Mouse (Mus musculus): Measurements from ENCODE around the gene Fst.

The Fst gene

DNA sequence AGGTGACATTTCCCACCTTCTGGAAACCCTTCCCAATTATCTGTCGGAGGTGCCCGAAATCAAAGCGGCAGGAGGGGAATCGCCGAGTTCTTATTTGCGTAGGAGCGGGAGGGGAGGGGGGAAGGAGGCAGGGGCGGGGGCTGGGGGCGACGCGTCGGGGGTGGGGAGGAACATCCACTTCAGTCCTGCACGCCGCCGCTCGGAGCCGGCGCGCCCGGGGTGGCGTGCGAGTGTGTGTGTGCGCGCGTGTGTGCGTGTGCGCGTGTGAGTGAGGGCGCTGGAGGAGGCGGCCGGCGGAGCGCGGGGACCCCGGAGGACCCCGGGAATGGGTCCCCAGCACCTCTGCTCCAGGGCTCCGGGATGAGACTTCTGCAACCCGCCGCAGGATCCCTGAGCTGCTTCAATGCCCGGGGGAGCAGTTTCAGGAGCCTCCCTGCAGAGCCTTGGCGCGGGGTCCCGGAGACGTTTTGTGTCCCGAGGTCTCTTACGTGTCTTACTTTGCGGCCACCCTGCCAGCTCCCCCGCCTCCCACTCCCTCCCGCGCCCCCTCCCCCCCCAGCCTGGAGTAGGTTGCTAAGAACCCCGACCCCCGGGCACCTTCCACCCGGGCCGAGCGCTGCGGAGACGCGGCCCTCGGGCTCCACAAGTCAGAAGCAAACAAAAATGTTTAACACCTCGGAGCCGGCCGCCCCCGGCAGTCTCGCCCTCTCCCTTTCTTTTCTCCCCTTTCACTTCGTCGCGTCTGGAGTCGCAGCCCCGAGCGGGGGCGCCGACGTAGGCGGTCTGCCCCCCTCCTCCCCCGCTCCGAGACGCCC, at the start of gene Fst:
TSS of gene Fst (minus strand) at position 66 of the 815 bp plus-strand sequence.
- DNase-seq: no peak

- no peak for DNase-seq
Measured at GRCm38 (mm10) chr13:114493826-114494225, 35.1 kb upstream of the Fst start.

GRCm38 (mm10) chr13:114488178-114488577, 29.4 kb upstream of the Fst start:
- DNase-seq: no peak

DNA sequence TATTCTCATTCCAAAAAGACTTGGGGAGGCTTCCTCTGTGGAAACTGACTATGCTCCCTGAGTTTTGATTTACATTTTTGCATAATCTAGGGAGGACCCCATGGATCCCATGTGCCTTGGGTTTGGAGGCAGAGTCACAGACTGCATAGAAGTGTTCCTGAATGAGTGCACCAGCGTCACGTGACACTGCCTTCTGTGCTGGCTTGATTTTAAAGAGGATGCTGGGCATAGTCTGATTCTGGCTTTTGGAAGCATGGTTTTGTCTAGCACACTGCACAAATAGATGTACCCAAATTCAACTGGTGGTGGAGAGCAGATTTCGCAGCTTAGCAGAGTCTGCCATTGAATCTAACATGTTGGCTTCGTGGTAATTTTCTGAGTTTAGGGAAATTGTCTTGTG, 19.6 kb upstream of the Fst start:
- no peak for DNase-seq

DNA sequence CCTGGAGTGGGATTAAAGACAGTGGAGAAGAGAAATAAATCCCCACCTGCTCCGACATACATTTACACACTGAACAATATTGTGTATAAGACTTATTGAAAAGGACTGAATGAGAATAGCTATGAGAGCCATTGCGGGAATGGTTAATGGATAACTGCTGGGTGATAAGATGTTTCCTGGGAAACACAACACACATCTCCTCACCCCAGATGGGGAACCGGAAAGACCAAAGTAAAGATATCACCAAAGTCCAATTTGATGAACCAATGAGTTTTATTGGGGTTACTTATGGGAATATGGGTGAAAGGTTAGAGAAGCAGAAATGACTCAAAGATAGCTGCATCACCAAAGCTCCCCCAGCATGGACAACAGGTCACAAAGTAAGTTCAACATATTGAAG, 11.2 kb upstream of the Fst start:
- DNase-seq: no peak

- DNase-seq: no peak
Measured at GRCm38 (mm10) chr13:114466269-114466919, 7.6 kb upstream of the Fst start.

DNA sequence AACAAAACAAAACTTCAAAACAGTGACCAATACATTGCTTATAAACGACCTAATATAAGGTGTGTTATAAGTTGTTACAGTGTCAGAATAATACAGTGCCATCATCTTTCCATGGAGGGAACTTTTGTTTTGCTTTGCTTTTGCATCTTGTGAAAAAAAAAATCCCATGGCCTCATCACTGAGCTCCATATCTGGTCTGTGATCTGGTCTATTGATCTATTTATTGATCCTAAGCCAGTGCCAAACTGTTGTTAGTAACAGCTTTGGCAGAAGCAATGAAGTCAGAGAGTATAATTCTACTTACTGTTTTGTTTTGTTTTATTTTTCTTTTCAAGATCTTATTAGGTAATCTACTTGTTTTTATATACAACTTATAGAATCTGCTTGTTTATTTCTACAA, 6.6 kb upstream of the Fst start:
- DNase-seq: no peak

DNA sequence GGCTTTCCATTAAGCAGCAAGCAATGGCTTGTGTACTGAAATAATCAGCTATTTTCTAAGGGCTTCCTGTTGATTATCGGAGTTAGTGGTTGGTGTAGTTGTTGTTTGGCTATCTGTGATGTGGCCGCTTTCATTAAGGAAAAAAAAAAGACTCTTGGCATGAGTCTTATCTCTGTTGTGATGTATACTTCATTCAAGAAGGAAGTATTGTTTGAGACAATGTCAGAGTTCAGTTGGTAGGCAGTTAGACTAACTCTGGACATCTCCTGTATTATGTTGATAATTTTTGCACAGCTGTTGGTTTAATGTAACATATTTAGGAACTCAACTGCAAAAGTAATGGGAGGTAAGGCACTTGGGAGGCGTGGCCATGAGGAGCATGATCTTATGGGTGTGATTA, 6.1 kb upstream of the Fst start:
- no peak for DNase-seq

DNA sequence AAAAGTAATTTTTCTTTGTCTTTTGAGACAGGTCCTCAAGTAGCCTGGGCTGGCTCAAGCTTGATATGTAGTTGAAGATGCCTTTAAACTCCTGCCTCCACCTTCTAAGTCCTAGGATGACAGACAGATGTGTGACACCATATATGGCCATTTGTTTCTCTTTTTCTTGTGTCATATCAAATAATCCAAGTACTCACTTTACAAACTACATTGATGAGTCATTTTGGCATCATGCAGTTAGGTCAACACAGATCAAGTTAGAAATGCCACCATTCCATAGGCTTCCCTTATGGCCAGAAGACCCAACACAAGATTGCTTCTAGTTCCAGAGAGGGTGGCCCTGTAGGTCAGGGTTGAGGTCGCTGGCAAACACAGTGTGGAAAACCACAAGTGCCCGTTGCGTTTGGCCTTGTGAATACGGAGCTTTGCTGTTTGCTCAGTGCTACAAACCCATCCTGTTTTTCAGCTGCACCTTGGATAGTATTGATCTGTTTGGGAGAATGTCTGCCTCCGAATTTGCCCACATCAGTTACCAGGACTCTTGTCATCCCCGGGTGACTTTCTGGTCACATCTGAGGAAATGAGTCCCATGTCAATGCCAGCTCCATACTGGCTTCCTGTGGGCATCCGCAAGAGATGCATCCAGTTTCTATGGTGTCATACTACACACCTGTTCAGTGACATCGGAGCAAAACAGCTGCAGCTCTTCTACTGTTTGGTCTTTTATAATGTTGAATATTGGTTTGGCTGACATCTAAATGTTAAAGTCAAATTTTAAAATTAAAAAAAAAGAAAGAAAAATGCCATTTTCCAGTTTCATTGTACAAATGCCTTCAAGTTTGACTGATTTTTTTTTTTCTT, 4.0 kb upstream of the Fst start:
- DNase-seq: no peak

DNA sequence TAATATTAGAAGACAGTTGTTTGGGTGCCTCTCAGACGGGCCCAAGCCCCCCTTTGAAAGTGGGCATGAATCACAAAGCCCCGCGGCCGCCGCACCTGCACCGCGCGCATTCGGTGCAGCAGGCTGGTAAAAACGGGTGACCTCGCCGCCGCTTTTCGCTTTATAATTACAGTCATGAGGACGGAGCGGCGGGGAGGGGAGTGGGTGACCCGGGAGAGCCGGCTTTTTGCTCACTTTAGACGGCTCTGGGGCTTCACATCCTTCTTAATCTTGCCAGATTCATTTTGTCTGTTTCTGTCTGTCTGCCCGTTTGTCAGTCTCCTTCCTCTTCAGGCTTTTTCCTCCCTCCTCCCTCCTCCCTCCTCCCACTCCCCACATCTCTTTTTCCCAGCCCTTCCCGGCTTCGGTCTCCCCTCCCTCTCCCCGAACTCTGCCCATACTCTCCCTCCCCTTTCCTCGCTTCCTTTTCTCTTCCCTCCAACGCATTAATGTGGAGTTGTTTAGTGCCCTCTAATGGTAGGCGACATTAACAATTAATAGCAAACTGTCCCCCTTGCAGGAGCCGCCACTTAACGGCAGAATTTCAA, 1.6 kb upstream of the Fst start:
- no peak for DNase-seq

GRCm38 (mm10) chr13:114459701-114460160, 980 bp upstream of the Fst start:
- DNase-seq: no peak

DNA sequence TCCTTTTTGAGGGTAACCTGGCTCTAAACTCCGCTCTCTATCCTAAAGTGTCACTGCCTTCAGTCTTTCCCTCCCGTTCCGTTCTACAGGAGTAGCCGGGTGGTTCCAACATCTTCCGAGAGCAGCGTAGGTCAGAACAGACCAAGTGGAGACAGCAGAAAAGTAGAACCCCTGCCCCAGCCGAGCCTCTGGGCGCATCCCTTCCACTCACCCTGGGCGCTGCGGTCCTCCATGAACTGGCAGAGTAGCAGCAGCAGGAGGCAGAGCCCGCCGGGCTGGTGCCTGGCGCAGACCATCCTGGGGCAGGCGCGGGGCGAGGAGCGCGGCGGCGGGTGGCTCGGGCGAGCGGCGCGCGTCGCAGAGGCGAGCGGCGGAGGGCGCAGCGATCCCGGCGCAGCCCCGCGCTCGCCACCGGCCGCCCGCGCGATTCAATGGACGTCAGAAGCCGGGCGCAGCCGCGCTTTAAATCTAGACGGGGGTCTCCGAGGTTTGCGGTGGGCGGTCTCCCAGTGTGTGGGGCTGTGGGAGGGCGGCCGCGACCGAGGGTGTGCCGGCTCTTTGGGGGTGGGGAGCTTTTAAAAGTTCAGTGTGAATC, 363 bp downstream of the Fst start:
- DNase-seq: no peak

- no peak for DNase-seq
Measured at GRCm38 (mm10) chr13:114457567-114458120, 1.1 kb downstream of the Fst start.

DNA sequence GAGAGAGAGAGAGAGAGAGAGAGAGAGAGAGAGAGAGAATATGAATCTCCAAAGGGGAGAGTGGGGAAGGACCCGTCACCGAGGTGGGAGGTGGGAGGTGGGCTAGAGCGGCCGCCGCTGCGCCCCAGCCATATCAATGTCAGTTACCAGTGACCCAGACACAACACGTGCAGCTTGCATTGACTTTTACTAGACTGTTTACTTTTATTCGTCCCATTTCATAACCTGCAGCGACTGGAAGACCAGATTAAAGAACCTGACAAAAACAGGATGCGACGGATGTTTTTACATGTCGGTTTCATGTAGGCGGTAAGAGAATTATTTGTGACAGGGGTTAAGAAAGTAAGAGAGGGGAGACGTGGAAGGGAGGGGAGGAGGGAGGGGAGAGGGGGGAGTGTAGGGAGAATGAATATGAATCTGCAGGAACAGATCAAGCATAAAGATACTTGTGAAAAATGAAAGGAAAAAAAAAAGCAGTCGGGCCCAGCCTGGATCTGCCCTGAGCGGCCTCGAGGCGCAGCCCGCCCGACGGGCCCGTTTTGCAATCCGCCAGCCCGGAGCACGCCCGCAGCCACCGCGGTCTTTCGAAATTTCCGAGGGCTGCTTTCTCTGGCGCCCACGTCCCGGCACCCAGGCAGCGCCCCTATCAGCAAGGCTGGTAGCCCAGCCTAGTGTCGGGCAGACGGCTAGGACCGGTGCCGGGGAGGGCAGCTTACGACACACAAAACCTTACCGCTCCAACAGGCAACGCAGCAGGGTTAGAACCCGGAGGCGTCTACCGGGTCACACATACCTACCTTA, 1.8 kb downstream of the Fst start:
- DNase-seq: no peak

- no peak for DNase-seq
Measured at GRCm38 (mm10) chr13:114456224-114456623, 2.5 kb downstream of the Fst start.

DNA sequence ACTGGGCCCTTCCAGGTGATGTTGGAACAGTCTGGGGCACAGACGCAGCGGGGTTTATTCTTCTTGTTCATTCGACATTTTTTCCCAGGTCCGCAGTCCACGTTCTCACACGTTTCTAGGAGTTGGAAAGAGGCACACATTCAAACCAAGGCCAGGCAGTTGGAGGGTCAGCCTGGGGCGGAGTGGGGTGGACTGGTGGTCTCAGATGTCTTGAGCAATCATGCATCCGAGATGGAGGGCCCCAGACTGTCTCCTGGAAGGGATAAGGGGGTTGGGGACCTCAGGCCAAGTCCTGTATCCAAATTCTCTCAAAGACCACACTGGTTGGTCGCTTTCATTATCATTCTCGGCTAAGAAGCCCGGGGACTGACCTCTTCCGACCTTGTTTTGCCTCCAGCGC, 3.0 kb downstream of the Fst start:
- DNase-seq: no peak

GRCm38 (mm10) chr13:114447213-114447612, 11.5 kb downstream of the Fst start:
- no peak for DNase-seq

- DNase-seq: no peak
Measured at GRCm38 (mm10) chr13:114432491-114432890, 26.3 kb downstream of the Fst start.

GRCm38 (mm10) chr13:114425230-114425629, 33.5 kb downstream of the Fst start:
- no peak for DNase-seq

GRCm38 (mm10) chr13:114420235-114420634, 38.5 kb downstream of the Fst start:
- no peak for DNase-seq

- DNase-seq: no peak
Measured at GRCm38 (mm10) chr13:114419364-114419763, 39.4 kb downstream of the Fst start.

All from spleen, adult 18-20 months (tissue).